Mouse (Mus musculus): ENCODE data around the gene Il33. TPM values are rescaled to one million over a fixed set of nuclear protein-coding genes. Genes with fewer than 3 reads are reported as not detected.

Il33 gene
- polyA plus RNA-seq, 1 experiment from 2014 or later: 0.38 TPM

DNA sequence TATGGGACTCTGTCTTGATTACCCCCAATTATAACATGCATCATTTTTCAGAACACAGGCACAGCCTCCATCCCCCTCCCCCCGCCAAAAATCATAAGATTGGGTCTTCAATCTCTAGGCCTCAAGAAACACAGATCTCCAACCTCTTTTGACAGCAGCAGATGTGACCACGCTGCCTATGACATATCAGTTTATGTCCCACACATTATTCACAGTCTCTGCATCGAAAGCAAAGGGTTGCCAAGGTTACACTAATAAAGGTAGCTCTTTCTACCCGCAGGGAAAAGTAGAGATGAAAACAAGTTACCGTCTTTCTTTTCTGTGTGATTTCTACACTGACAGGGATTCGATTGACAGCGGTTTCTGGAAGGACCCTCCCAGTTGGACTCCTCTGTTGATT, 29.9 kb upstream of the Il33 start:
- H3K9ac ChIP-seq (replicated peaks): no peak overlapping the region
- WGBS: 59% methylated on average over 7 of the region's 7 CpGs
- H3K27me3 ChIP-seq: no peaks in the 10 kb centered on the region
- no peaks in the 10 kb centered on the region for H3K4me1 ChIP-seq
- H3K4me2 ChIP-seq (replicated peaks): no peak overlapping the region
- no peaks in the 10 kb centered on the region for H3K36me3 ChIP-seq
- H3K27ac ChIP-seq (replicated peaks): no peak overlapping the region
- H3K9me3 ChIP-seq: peaks cover 7% of the 10 kb centered on the region; the same call in 1 of the 2 replicates
- no peak; the same call in 1 of the 2 replicates for ATAC-seq (ENCODE audit: low FRiP score, low read depth)
- no peak overlapping the region for H3K4me3 ChIP-seq

DNA sequence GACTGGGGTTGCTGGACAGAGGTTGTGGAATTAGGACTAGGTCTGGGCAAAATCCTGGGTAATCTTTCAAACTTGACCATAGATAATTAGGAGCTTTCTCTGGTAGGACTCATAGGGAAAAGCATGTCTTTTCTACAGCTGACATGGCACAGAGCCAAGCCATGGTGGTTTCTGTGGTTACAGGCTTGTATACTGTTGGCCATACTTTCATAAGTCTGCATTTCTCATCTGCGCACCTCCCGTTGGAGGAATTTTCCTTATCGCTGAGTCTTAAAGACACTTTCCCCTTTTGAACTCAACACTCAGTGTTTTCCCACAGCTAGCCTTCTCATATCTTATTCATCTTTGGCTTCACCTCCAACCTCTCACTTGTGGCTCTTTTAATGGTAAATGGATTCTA, 24.6 kb upstream of the Il33 start:
- H3K4me2 ChIP-seq (replicated peaks): no peak overlapping the region
- peaks cover 7% of the 10 kb centered on the region; the same call in 1 of the 2 replicates for H3K9me3 ChIP-seq
- no peak overlapping the region for H3K9ac ChIP-seq (replicated peaks)
- H3K36me3 ChIP-seq: no peaks in the 10 kb centered on the region
- WGBS: 88% methylated on average over 3 of the region's 3 CpGs
- no peaks in the 10 kb centered on the region for H3K27me3 ChIP-seq
- H3K27ac ChIP-seq (replicated peaks): no peak overlapping the region
- H3K4me1 ChIP-seq: no peaks in the 10 kb centered on the region
- H3K4me3 ChIP-seq: no peak overlapping the region
- ATAC-seq (ENCODE audit: low FRiP score, low read depth): no peak

DNA sequence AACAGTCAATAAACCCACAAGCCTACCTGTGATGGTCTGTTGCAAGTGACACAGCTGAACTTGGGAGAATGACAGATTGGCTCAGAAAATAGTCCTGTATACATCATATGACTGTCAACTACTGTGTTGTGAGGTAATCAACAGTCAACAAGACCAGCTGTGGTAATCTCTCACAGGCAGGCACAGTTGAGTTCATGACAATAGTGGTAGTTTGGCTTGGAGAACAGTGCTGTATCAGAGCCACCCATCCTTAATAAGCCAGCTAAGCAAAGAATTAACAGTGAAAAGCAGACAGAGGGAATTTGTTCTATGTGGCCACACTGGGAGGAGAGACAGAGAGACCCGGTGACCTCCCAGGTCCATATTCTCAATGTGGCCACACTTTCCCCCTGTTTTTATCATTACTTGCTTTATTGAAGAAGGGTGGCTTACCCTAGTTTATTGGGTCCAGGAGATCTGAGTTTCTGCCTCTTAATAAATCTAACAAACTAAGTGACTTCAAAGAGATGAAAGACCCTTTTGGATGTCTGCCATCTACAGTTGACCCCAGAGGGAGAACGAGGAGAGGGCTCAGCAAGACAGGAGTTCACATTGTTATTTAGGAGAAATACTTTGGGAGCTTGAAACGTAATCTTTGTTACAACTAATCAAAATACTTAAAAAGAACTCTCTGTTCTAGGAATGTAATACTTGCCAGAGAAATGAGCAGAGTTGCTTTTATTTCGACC, 22.4 kb upstream of the Il33 start:
- no peaks in the 10 kb centered on the region for H3K27me3 ChIP-seq

DNA sequence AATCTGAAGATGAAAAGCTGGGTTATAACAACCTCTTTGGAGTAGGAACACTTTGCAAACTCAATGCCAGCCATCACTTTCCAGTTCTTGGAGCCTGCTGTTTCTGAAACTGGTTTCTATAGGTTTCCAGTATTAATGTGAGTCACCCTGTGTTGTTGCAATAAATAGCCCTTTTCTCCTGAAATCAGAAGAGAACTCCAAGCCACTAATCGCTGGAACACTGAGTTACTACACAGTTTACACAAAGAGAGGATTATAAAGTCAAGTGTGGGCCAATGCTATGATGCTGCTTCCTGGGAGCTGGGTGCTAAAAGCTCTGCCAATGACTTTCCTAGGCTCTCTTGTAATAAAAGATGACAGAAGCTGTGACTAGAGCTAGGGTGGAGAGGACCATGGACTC, 19.0 kb upstream of the Il33 start:
- no peaks in the 10 kb centered on the region for H3K9me3 ChIP-seq
- no peak overlapping the region for H3K27ac ChIP-seq (replicated peaks)
- H3K4me3 ChIP-seq: no peak overlapping the region
- no peaks in the 10 kb centered on the region for H3K27me3 ChIP-seq
- no peak overlapping the region for H3K4me2 ChIP-seq (replicated peaks)
- H3K9ac ChIP-seq (replicated peaks): no peak overlapping the region
- ATAC-seq (ENCODE audit: low FRiP score, low read depth): no peak
- WGBS: 47% methylated on average over 1 of the region's 1 CpGs
- H3K36me3 ChIP-seq: no peaks in the 10 kb centered on the region
- H3K4me1 ChIP-seq: no peaks in the 10 kb centered on the region

More for the DNA sequence above, 22.4 kb upstream of the Il33 start:
- no peaks in the 10 kb centered on the region for H3K4me1 ChIP-seq
- H3K4me2 ChIP-seq (replicated peaks): no peak overlapping the region
- WGBS: 72% methylated on average over 4 of the region's 4 CpGs
- H3K27ac ChIP-seq (replicated peaks): no peak overlapping the region
- no peaks in the 10 kb centered on the region for H3K36me3 ChIP-seq
- H3K9ac ChIP-seq (replicated peaks): no peak overlapping the region
- no peak overlapping the region for H3K4me3 ChIP-seq
- no peak for ATAC-seq (ENCODE audit: low FRiP score, low read depth)
- H3K9me3 ChIP-seq: peaks cover 7% of the 10 kb centered on the region; the same call in 1 of the 2 replicates

DNA sequence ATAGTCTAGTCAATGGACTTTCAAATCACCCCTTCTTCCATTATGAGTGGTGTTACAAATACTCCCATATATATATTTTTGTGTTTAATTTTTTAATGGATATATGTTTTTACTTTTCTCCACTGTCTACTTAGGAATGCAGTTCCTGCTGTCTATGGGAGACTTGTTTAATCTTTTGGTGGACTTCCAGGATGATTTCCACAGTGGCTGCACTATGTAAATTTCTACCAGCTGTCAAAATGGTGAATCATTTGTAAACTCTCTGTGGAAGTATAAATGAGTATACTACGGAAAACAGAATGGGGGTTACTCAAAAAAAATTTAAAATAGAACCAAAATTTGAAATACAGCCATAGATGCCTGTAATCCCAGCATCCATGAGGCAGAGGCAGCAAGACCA, 15.7 kb upstream of the Il33 start:
- ATAC-seq (ENCODE audit: low FRiP score, low read depth): no peak

DNA sequence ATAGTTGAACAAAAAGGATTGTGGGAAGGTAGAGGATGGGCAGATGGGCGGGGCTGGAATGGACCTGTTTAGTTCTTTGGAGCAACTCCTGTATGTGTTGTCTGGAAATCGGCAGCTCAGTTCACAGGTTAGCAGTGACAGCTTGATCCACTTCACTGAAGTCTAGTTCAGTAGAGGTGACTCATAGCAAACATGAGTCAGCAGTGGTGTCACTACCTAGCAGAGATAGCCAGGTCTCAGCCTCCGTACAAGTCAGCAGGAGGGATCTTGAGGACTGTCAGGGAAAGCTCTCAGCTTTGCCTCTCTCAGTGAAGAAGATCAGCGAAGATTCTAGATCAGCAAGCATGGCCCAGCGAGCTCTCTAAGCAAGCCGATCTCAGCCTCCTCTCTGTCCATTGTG, 13.0 kb upstream of the Il33 start:
- no peaks in the 10 kb centered on the region for H3K27me3 ChIP-seq
- no peaks in the 10 kb centered on the region for H3K9me3 ChIP-seq
- H3K4me2 ChIP-seq (replicated peaks): no peak overlapping the region
- H3K36me3 ChIP-seq: no peaks in the 10 kb centered on the region
- no peak overlapping the region for H3K27ac ChIP-seq (replicated peaks)
- H3K9ac ChIP-seq (replicated peaks): no peak overlapping the region
- no peak for ATAC-seq (ENCODE audit: low FRiP score, low read depth)
- H3K4me3 ChIP-seq: no peak overlapping the region
- H3K4me1 ChIP-seq: no peaks in the 10 kb centered on the region
- WGBS: 88% methylated on average over 6 of the region's 6 CpGs

More for the DNA sequence above, 15.7 kb upstream of the Il33 start:
- WGBS: 75% methylated on average over 1 of the region's 1 CpGs
- H3K27ac ChIP-seq (replicated peaks): no peak overlapping the region
- no peaks in the 10 kb centered on the region for H3K9me3 ChIP-seq
- no peak overlapping the region for H3K9ac ChIP-seq (replicated peaks)
- H3K4me2 ChIP-seq (replicated peaks): no peak overlapping the region
- no peaks in the 10 kb centered on the region for H3K4me1 ChIP-seq
- no peak overlapping the region for H3K4me3 ChIP-seq
- H3K36me3 ChIP-seq: no peaks in the 10 kb centered on the region
- H3K27me3 ChIP-seq: no peaks in the 10 kb centered on the region

DNA sequence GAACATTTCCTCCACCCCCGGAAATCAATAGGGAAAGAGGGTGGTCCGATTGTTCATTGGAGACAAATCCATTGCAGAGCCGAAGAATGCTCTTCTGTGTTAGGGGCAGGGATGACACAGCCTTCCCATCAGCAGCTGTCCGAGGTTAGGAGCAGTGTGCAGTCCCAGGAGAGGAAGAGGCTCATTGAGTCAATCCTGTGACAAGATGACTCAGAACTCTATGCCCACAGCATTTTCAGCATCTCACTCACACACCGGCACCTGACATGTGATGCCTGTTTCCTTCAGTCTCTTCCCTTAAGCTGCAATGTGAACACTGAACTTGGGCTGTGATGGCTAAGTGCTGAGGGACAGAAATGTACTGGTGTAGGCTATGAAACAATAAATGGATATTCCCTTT, 7.5 kb upstream of the Il33 start:
- H3K9ac ChIP-seq (replicated peaks): no peak overlapping the region
- no peaks in the 10 kb centered on the region for H3K27me3 ChIP-seq
- 82% methylated on average over 5 of the region's 5 CpGs for WGBS
- H3K4me2 ChIP-seq (replicated peaks): no peak overlapping the region
- no peak for ATAC-seq (ENCODE audit: low FRiP score, low read depth)
- no peaks in the 10 kb centered on the region for H3K36me3 ChIP-seq
- H3K4me1 ChIP-seq: no peaks in the 10 kb centered on the region
- no peaks in the 10 kb centered on the region for H3K9me3 ChIP-seq
- H3K27ac ChIP-seq (replicated peaks): no peak overlapping the region
- H3K4me3 ChIP-seq: no peak overlapping the region

DNA sequence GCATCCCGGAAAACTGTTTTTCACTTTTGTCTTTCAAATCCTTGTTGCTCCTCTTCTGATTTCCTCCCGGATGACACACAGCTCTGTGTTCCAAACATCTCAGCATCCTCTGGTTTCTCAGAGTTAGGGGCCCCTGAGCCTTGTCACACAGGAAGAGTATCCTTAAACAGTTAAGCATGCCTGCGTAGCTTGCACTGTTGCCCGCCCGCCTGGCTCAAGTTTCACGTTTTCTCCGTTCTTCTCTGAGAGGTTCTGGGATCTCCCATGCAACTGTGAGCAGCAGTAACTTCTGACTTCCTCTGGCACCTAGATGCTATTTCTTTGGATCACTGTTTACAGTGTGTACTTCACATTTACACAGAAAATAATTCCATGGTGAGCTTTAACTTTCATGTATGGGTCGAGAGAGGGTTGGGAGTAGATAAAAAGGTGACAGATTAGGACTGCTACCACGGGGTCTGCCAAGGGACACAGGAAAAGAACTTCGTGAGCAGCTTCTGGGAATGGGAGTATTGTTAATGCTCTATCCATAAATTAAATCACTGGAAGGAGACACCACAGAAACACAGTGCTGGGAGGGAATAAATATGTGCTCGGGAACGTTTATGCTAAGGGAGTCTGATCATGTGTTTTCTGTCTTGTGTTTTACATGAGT, 1.3 kb downstream of the Il33 start:
- no peak overlapping the region for H3K27ac ChIP-seq (replicated peaks)
- 80% methylated on average over 12 of the region's 12 CpGs for WGBS
- H3K4me3 ChIP-seq: no peak overlapping the region
- H3K4me1 ChIP-seq: no peaks in the 10 kb centered on the region
- H3K27me3 ChIP-seq: no peaks in the 10 kb centered on the region
- no peaks in the 10 kb centered on the region for H3K9me3 ChIP-seq
- ATAC-seq (ENCODE audit: low FRiP score, low read depth): no peak
- H3K4me2 ChIP-seq (replicated peaks): no peak overlapping the region
- H3K36me3 ChIP-seq: no peaks in the 10 kb centered on the region
- no peak overlapping the region for H3K9ac ChIP-seq (replicated peaks)

DNA sequence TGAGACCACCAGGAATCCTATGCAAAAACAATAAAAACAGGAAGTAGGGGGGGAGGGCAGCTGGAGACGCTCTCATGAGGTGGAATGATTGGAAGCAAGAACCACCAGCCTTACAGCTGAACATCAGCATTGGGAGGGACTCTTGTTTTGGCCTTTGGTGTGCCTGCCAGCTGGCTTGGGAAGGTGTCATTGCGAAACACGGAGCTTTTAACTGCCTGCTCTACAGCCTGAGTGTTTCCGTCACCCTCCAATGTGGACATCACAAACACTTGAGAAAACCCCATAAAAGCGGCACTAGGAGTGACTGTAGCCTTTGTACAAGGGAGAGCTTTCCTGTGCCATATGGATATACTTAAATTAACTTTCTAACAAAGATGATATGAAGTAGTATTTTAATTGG, 5.4 kb downstream of the Il33 start:
- Histone ChIP-seq H3K27ac (replicated peaks) (no peak overlapping the region), H3K9ac (replicated peaks) (no peak overlapping the region), H3K9me3 (no peaks in the 10 kb centered on the region), H3K36me3 (no peaks in the 10 kb centered on the region), H3K4me3 (no peak overlapping the region), H3K4me2 (replicated peaks) (no peak overlapping the region), H3K27me3 (no peaks in the 10 kb centered on the region), H3K4me1 (no peaks in the 10 kb centered on the region)
- no peak for ATAC-seq (ENCODE audit: low FRiP score, low read depth)
- WGBS: 83% methylated on average over 5 of the region's 5 CpGs

DNA sequence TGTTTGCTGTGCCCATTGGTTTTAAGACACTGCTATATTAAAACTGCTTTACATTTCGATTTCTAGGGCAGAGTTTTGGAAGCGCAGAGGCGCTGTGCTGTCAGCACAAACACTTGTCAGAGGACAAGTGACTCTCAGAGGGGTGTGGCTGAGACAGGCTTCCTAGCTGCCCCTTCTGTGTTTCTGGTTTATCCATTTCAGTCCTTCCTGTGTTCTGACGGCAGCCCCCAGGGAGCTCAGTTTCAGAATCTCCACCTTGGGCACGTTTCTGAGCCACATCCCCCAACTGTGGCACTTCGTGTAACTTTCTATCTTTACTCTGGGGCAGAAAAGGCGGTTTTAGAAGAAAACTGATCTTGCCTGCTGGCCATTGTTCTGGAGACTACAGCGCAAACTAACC, 12.5 kb downstream of the Il33 start:
- Histone ChIP-seq H3K4me2 (replicated peaks) (no peak overlapping the region), H3K27ac (replicated peaks) (no peak overlapping the region), H3K4me3 (no peak overlapping the region), H3K9ac (replicated peaks) (no peak overlapping the region), H3K27me3 (0 out of 2 replicates have a peak, but pooled peaks cover 4% of the 10 kb centered on the region), H3K9me3 (no peaks in the 10 kb centered on the region), H3K36me3 (no peaks in the 10 kb centered on the region), H3K4me1 (no peaks in the 10 kb centered on the region)
- no peak for ATAC-seq (ENCODE audit: low FRiP score, low read depth)
- 59% methylated on average over 8 of the region's 8 CpGs for WGBS

DNA sequence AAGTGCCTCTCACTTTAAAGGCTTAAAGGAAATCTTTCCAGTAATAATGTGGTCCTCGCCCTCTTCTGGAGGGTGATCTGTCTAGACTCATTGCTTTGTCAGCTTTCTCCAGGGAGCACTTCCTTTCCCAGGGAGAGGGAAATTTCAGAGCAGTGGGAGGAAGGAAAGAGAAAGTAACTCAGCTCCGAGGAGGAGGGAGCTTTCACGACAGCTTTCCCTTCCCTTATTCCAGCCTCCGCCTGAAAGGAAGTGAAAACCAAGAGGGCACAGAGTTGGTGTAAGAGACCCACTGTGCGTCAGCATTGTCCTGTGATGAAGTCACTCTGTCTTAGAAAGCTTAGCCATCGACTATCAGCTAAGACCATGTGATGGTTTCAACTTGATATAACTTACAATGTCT, 15.3 kb downstream of the Il33 start:
- Histone ChIP-seq H3K4me2 (replicated peaks) (no peak overlapping the region), H3K27ac (replicated peaks) (no peak overlapping the region), H3K4me1 (no peaks in the 10 kb centered on the region), H3K36me3 (no peaks in the 10 kb centered on the region), H3K9ac (replicated peaks) (no peak overlapping the region), H3K27me3 (0 out of 2 replicates have a peak, but pooled peaks cover 4% of the 10 kb centered on the region), H3K9me3 (no peaks in the 10 kb centered on the region), H3K4me3 (no peak overlapping the region)
- WGBS: 63% methylated on average over 6 of the region's 6 CpGs
- no peak for ATAC-seq (ENCODE audit: low FRiP score, low read depth)

DNA sequence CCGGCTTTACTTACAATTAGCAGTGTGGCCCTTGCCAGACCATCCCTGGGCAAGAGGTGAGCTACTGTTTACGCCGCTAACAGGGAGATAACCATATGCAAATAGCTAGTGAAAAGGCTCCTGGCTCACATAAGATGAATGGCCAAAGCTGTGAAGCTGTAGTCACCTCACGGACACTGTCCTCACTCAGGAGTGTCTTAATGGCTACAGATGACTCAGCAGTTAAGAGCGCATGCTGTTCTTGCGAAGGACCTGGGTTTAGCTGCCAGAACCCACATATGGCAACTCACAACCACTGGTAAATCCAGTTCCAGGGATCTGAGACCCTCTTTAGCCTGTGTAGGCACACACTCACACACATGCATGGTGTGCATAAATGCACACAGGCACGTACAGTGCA, 16.3 kb downstream of the Il33 start:
- H3K4me2 ChIP-seq (replicated peaks): no peak overlapping the region
- no peak overlapping the region for H3K4me3 ChIP-seq
- no peak overlapping the region for H3K27ac ChIP-seq (replicated peaks)
- H3K9me3 ChIP-seq: no peaks in the 10 kb centered on the region
- no peaks in the 10 kb centered on the region for H3K36me3 ChIP-seq
- no peak for ATAC-seq (ENCODE audit: low FRiP score, low read depth)
- WGBS: 81% methylated on average over 7 of the region's 7 CpGs
- H3K9ac ChIP-seq (replicated peaks): no peak overlapping the region
- H3K27me3 ChIP-seq: 0 out of 2 replicates have a peak, but pooled peaks cover 4% of the 10 kb centered on the region
- peaks cover 8% of the 10 kb centered on the region; the same call in 1 of the 2 replicates for H3K4me1 ChIP-seq

Data from midbrain, embryonic 12.5 days (tissue).